Comparison of ENCODE assay signal across 8 mouse cellular contexts in genomic region chr16:4639831-4640237, GRCm38 (mm10). TPM values are rescaled to one million over a fixed set of nuclear protein-coding genes. Genes with fewer than 3 reads are reported as not detected.
DNase-seq lines count a peak whose midpoint lies in the region; ATAC-seq and TF ChIP-seq lines count a peak whose summit lies in the region.

Vasn (plus strand) TSS chr16:4639941.
Dnaja3 (plus strand) TSS chr16:4639989.

- WGBS in bone marrow, adult 2 months: 19% methylated on average over 22 of the region's 22 CpGs
- WGBS in forebrain, postnatal 0 days: 2% methylated on average over 22 of the region's 22 CpGs
- WGBS in olfactory bulb, adult 2 months: 12% methylated on average over 22 of the region's 22 CpGs

- peak; percentile 84 for ATAC-seq in forebrain, postnatal 0 days

- H3K9ac ChIP-seq in forebrain, postnatal 0 days: peak within 1 kb of the TSS; percentile 47

- H3K27me3 ChIP-seq in forebrain, postnatal 0 days (ENCODE audit: insufficient read depth, low read length): no peaks in the 10 kb centered on the region

- intact Hi-C loops in heart, postnatal 25 days (cut with DNase I): no loop called here

- H3K9me3 ChIP-seq in forebrain, postnatal 0 days (ENCODE audit: low read length): no peaks in the 10 kb centered on the region

- no peak for TF ChIP-seq POLR2A in bone marrow, adult 2 months (IDR thresholded peaks at IDR 0.05; ENCODE audit: borderline replicate concordance, control insufficient read depth, low read depth, low read length)
- TF ChIP-seq POLR2A in olfactory bulb, adult 2 months (IDR thresholded peaks at IDR 0.05; ENCODE audit: insufficient read depth, low read depth, low read length): no peak

- peak within 1 kb of the TSS; percentile 25; the same call in 1 of the 2 replicates for H3K27ac ChIP-seq in bone marrow, adult 2 months (ENCODE audit: control insufficient read depth, insufficient read depth, low read depth, low read length, poor library complexity)
- H3K27ac ChIP-seq in forebrain, postnatal 0 days (ENCODE audit: low read depth, low read length): no peak within 1 kb of the TSS
- no peak within 1 kb of the TSS for H3K27ac ChIP-seq in olfactory bulb, adult 2 months (ENCODE audit: insufficient read depth, low read depth, low read length)

- peak within 1 kb of the TSS; percentile 55 for H3K4me2 ChIP-seq in forebrain, postnatal 0 days (ENCODE audit: low read depth)

- H3K4me3 ChIP-seq in bone marrow, adult 2 months (replicated peaks; ENCODE audit: control insufficient read depth, low read depth, low read length): peak within 1 kb of the TSS; percentile 12
- peak within 1 kb of the TSS; percentile 32 for H3K4me3 ChIP-seq in forebrain, postnatal 0 days (ENCODE audit: low read depth, low read length)
- peak within 1 kb of the TSS; percentile 47 for H3K4me3 ChIP-seq in olfactory bulb, adult 2 months (ENCODE audit: insufficient read depth, low read depth, low read length)

- no peak for TF ChIP-seq CTCF in bone marrow, adult 2 months (IDR thresholded peaks at IDR 0.05; ENCODE audit: control insufficient read depth, insufficient read depth, low read length)
- no peak for TF ChIP-seq CTCF in forebrain, postnatal 0 days (IDR thresholded peaks at IDR 0.05; ENCODE audit: low read depth)
- TF ChIP-seq CTCF in olfactory bulb, adult 2 months (IDR thresholded peaks at IDR 0.05; ENCODE audit: insufficient read depth, low read depth, low read length): no peak

- peak; percentile 91 for DNase-seq in A20 (ENCODE audit: low read depth, low spot score)
- DNase-seq in forebrain, postnatal 0 days: peak; percentile 43
- peak; percentile 86 for DNase-seq in heart, postnatal 25 days (ENCODE audit: low spot score)
- peak; percentile 59 to 70 for DNase-seq in layer of hippocampus, adult 18-20 months (ENCODE audit: low spot score in 2 of 2)
- peak; percentile 94 to 96 for DNase-seq in lung, adult 18-20 months
- peak; percentile 88 for DNase-seq in testis, postnatal 14 days (ENCODE audit: low spot score)

- H3K36me3 ChIP-seq in forebrain, postnatal 0 days (ENCODE audit: insufficient read depth): no peaks in the 10 kb centered on the region; the same call in none of the 2 replicates

- peaks cover 3% of the 10 kb centered on the region for H3K4me1 ChIP-seq in bone marrow, adult 2 months (ENCODE audit: control insufficient read depth, insufficient read depth, low read length)
- no peaks in the 10 kb centered on the region for H3K4me1 ChIP-seq in forebrain, postnatal 0 days (ENCODE audit: insufficient read depth)
- H3K4me1 ChIP-seq in olfactory bulb, adult 2 months (ENCODE audit: control insufficient read depth, insufficient read depth, low read length): peaks cover 31% of the 10 kb centered on the region

RNA-seq across cellular contexts. Expression of gene Vasn, which starts in this region (rescaled TPM):
- polyA plus RNA-seq in bone marrow, adult 2 months (2011; ENCODE audit: insufficient read depth, insufficient read length, low replicate concordance, missing spikeins): 0.34 and 1.8 TPM in 2 replicates
- total RNA-seq in forebrain, postnatal 0 days (2014; rRNA removed): 5.5 and 6.5 TPM in 2 replicates
- polyA plus RNA-seq in forebrain, postnatal 0 days (2015; fragmentation: Nextera tagmentation; extraction: Ambion mirVana): 3.0 and 3.6 TPM in 2 replicates
- 10 to 100 TPM in 1 of 2 experiments, 1 to 10 TPM in 1; 9.8 to 12.0 TPM for total RNA-seq in heart, postnatal 25 days (2021)
- 1 to 10 TPM; 4.5 to 5.3 TPM for total RNA-seq in layer of hippocampus, adult 18-20 months (2021)
- not detected in 2 replicates for polyA plus RNA-seq in olfactory bulb, adult 2 months (2012; ENCODE audit: insufficient read depth, insufficient read length, low replicate concordance, missing spikeins)

RNA-seq across cellular contexts. Expression of gene Dnaja3, which starts in this region (rescaled TPM):
- polyA plus RNA-seq in bone marrow, adult 2 months (2011; ENCODE audit: insufficient read depth, insufficient read length, low replicate concordance, missing spikeins): 10.6 and 11.7 TPM in 2 replicates
- total RNA-seq in forebrain, postnatal 0 days (2014; rRNA removed): 47.2 and 51.5 TPM in 2 replicates
- polyA plus RNA-seq in forebrain, postnatal 0 days (2015; fragmentation: Nextera tagmentation; extraction: Ambion mirVana): 37.5 and 48.6 TPM in 2 replicates
- 100 to 1,000 TPM; 149 TPM for total RNA-seq in heart, postnatal 25 days (2021)
- total RNA-seq in layer of hippocampus, adult 18-20 months (2021): 10 to 100 TPM; 66.1 to 66.9 TPM
- not detected in 2 replicates for polyA plus RNA-seq in olfactory bulb, adult 2 months (2012; ENCODE audit: insufficient read depth, insufficient read length, low replicate concordance, missing spikeins)

Comparison
In these comparisons a context has a peak if more than half of its experiments do, and no peak if none do; other contexts are left out.
1. RNA of gene Dnaja3 (polyA plus RNA-seq): 37.5 to 48.6 TPM in forebrain, postnatal 0 days and 10.6 to 11.7 TPM in bone marrow, adult 2 months; not detected in olfactory bulb, adult 2 months; every median in the first group is over 10 times any median in the second.
2. DNase-seq: peak in every context shown above with its lines; median percentile 95 in lung, adult 18-20 months; 91 in A20; 88 in testis, postnatal 14 days; 86 in heart, postnatal 25 days; 64 in layer of hippocampus, adult 18-20 months; 43 in forebrain, postnatal 0 days.
3. Peak in every context shown above with its lines, with median percentiles within 50 percentile points of each other: H3K4me3 ChIP-seq.